Mouse (Mus musculus): ENCODE data around the gene Dnajc6. TPM values are rescaled to one million over a fixed set of nuclear protein-coding genes. Genes with fewer than 3 reads are reported as not detected.

Gene Dnajc6
- polyA plus RNA-seq, 1 experiment from 2014 or later: 22.0 TPM

- H3K9me3 ChIP-seq (replicated peaks; ENCODE audit: control insufficient read depth, low read length): no peaks in the 10 kb centered on the region
Observed at GRCm38 (mm10) chr4:101620206-101620605, 123.8 kb downstream of the Dnajc6 start.

GRCm38 (mm10) chr4:101621241-101621640 lies 124.8 kb downstream of the Dnajc6 start:
- H3K27ac ChIP-seq (ENCODE audit: low read depth, low read length): no peak overlapping the region
- no peak overlapping the region for H3K4me3 ChIP-seq (ENCODE audit: low read depth, low read length)
- H3K4me1 ChIP-seq (ENCODE audit: control insufficient read depth, insufficient read depth, low read length): no peaks in the 10 kb centered on the region
- WGBS: 91% methylated on average over 5 of the region's 5 CpGs
- H3K36me3 ChIP-seq (ENCODE audit: control insufficient read depth, insufficient read depth, low read length): peaks cover 8% of the 10 kb centered on the region; the same call in 1 of the 2 replicates
- DNase-seq (ENCODE audit: low spot score): no peak
- H3K9ac ChIP-seq (ENCODE audit: low read length): no peak overlapping the region
- ATAC-seq: no peak
- no peaks in the 10 kb centered on the region for H3K27me3 ChIP-seq (replicated peaks; ENCODE audit: control insufficient read depth, insufficient read depth, low read length)
- H3K9me3 ChIP-seq (replicated peaks; ENCODE audit: control insufficient read depth, low read length): no peaks in the 10 kb centered on the region
- H3K4me2 ChIP-seq (ENCODE audit: low read length): no peak overlapping the region

More at GRCm38 (mm10) chr4:101620206-101620605, 123.8 kb downstream of the Dnajc6 start:
- Histone ChIP-seq H3K36me3 (ENCODE audit: control insufficient read depth, insufficient read depth, low read length) (peaks cover 8% of the 10 kb centered on the region; the same call in 1 of the 2 replicates), H3K27ac (ENCODE audit: low read depth, low read length) (no peak overlapping the region), H3K4me2 (ENCODE audit: low read length) (no peak overlapping the region), H3K4me3 (ENCODE audit: low read depth, low read length) (no peak overlapping the region), H3K9ac (ENCODE audit: low read length) (no peak overlapping the region), H3K4me1 (ENCODE audit: control insufficient read depth, insufficient read depth, low read length) (no peaks in the 10 kb centered on the region), H3K27me3 (replicated peaks; ENCODE audit: control insufficient read depth, insufficient read depth, low read length) (no peaks in the 10 kb centered on the region)
- ATAC-seq (no peak), DNase-seq (ENCODE audit: low spot score) (no peak)
- 54% methylated on average over 2 of the region's 2 CpGs for WGBS

GRCm38 (mm10) chr4:101625278-101625677 lies 128.8 kb downstream of the Dnajc6 start:
- no peak for ATAC-seq
- no peak overlapping the region for H3K27ac ChIP-seq (ENCODE audit: low read depth, low read length)
- WGBS: 88% methylated on average over 5 of the region's 5 CpGs
- DNase-seq (ENCODE audit: low spot score): no peak
- no peaks in the 10 kb centered on the region for H3K4me1 ChIP-seq (ENCODE audit: control insufficient read depth, insufficient read depth, low read length)
- H3K27me3 ChIP-seq (replicated peaks; ENCODE audit: control insufficient read depth, insufficient read depth, low read length): no peaks in the 10 kb centered on the region
- 0 out of 2 replicates have a peak, but pooled peaks cover 5% of the 10 kb centered on the region for H3K36me3 ChIP-seq (ENCODE audit: control insufficient read depth, insufficient read depth, low read length)
- H3K9me3 ChIP-seq (replicated peaks; ENCODE audit: control insufficient read depth, low read length): no peaks in the 10 kb centered on the region
- H3K4me3 ChIP-seq (ENCODE audit: low read depth, low read length): no peak overlapping the region
- H3K4me2 ChIP-seq (ENCODE audit: low read length): no peak overlapping the region
- H3K9ac ChIP-seq (ENCODE audit: low read length): no peak overlapping the region

- no peak overlapping the region for H3K27ac ChIP-seq (ENCODE audit: low read depth, low read length)
- no peaks in the 10 kb centered on the region for H3K4me1 ChIP-seq (ENCODE audit: control insufficient read depth, insufficient read depth, low read length)
- H3K4me3 ChIP-seq (ENCODE audit: low read depth, low read length): no peak overlapping the region
- no peaks in the 10 kb centered on the region for H3K27me3 ChIP-seq (replicated peaks; ENCODE audit: control insufficient read depth, insufficient read depth, low read length)
- no peak overlapping the region for H3K9ac ChIP-seq (ENCODE audit: low read length)
- 72% methylated on average over 2 of the region's 2 CpGs for WGBS
- DNase-seq (ENCODE audit: low spot score) (no peak), ATAC-seq (no peak)
- H3K36me3 ChIP-seq (ENCODE audit: control insufficient read depth, insufficient read depth, low read length): peaks cover 4% of the 10 kb centered on the region; the same call in 1 of the 2 replicates
- no peaks in the 10 kb centered on the region for H3K9me3 ChIP-seq (replicated peaks; ENCODE audit: control insufficient read depth, low read length)
- no peak overlapping the region for H3K4me2 ChIP-seq (ENCODE audit: low read length)
Observed at GRCm38 (mm10) chr4:101635596-101635995, 139.1 kb downstream of the Dnajc6 start.

- no peak overlapping the region for H3K27ac ChIP-seq (ENCODE audit: low read depth, low read length)
- no peaks in the 10 kb centered on the region for H3K4me1 ChIP-seq (ENCODE audit: control insufficient read depth, insufficient read depth, low read length)
- H3K4me2 ChIP-seq (ENCODE audit: low read length): no peak overlapping the region
- DNase-seq (ENCODE audit: low spot score): no peak
- 90% methylated on average over 1 of the region's 1 CpGs for WGBS
- H3K27me3 ChIP-seq (replicated peaks; ENCODE audit: control insufficient read depth, insufficient read depth, low read length): no peaks in the 10 kb centered on the region
- peaks cover 4% of the 10 kb centered on the region; the same call in 1 of the 2 replicates for H3K36me3 ChIP-seq (ENCODE audit: control insufficient read depth, insufficient read depth, low read length)
- ATAC-seq: no peak
- H3K9me3 ChIP-seq (replicated peaks; ENCODE audit: control insufficient read depth, low read length): no peaks in the 10 kb centered on the region
- H3K4me3 ChIP-seq (ENCODE audit: low read depth, low read length): no peak overlapping the region
- no peak overlapping the region for H3K9ac ChIP-seq (ENCODE audit: low read length)
Observed at GRCm38 (mm10) chr4:101637472-101637871, 141.0 kb downstream of the Dnajc6 start.

GRCm38 (mm10) chr4:101640631-101641030 lies 144.2 kb downstream of the Dnajc6 start:
- Histone ChIP-seq H3K4me2 (ENCODE audit: low read length) (no peak overlapping the region), H3K27me3 (replicated peaks; ENCODE audit: control insufficient read depth, insufficient read depth, low read length) (no peaks in the 10 kb centered on the region), H3K36me3 (ENCODE audit: control insufficient read depth, insufficient read depth, low read length) (peaks cover 4% of the 10 kb centered on the region; the same call in 1 of the 2 replicates), H3K4me3 (ENCODE audit: low read depth, low read length) (no peak overlapping the region), H3K27ac (ENCODE audit: low read depth, low read length) (no peak overlapping the region), H3K9me3 (replicated peaks; ENCODE audit: control insufficient read depth, low read length) (no peaks in the 10 kb centered on the region), H3K4me1 (ENCODE audit: control insufficient read depth, insufficient read depth, low read length) (no peaks in the 10 kb centered on the region), H3K9ac (ENCODE audit: low read length) (no peak overlapping the region)
- DNase-seq (ENCODE audit: low spot score) (no peak), ATAC-seq (no peak)
- WGBS: 83% methylated on average over 5 of the region's 5 CpGs

GRCm38 (mm10) chr4:101642708-101643107 lies 146.3 kb downstream of the Dnajc6 start:
- DNase-seq (ENCODE audit: low spot score): no peak
- Histone ChIP-seq H3K4me3 (ENCODE audit: low read depth, low read length) (no peak overlapping the region), H3K4me1 (ENCODE audit: control insufficient read depth, insufficient read depth, low read length) (no peaks in the 10 kb centered on the region), H3K27me3 (replicated peaks; ENCODE audit: control insufficient read depth, insufficient read depth, low read length) (no peaks in the 10 kb centered on the region), H3K27ac (ENCODE audit: low read depth, low read length) (no peak overlapping the region), H3K36me3 (ENCODE audit: control insufficient read depth, insufficient read depth, low read length) (no peaks in the 10 kb centered on the region), H3K4me2 (ENCODE audit: low read length) (no peak overlapping the region), H3K9me3 (replicated peaks; ENCODE audit: control insufficient read depth, low read length) (no peaks in the 10 kb centered on the region), H3K9ac (ENCODE audit: low read length) (no peak overlapping the region)
- WGBS: 84% methylated on average over 6 of the region's 6 CpGs
- no peak for ATAC-seq

- Histone ChIP-seq H3K36me3 (ENCODE audit: control insufficient read depth, insufficient read depth, low read length) (no peaks in the 10 kb centered on the region), H3K9me3 (replicated peaks; ENCODE audit: control insufficient read depth, low read length) (no peaks in the 10 kb centered on the region), H3K27ac (ENCODE audit: low read depth, low read length) (no peak overlapping the region), H3K9ac (ENCODE audit: low read length) (no peak overlapping the region), H3K4me2 (ENCODE audit: low read length) (no peak overlapping the region), H3K4me3 (ENCODE audit: low read depth, low read length) (no peak overlapping the region), H3K4me1 (ENCODE audit: control insufficient read depth, insufficient read depth, low read length) (no peaks in the 10 kb centered on the region), H3K27me3 (replicated peaks; ENCODE audit: control insufficient read depth, insufficient read depth, low read length) (no peaks in the 10 kb centered on the region)
- ATAC-seq (no peak), DNase-seq (ENCODE audit: low spot score) (no peak)
- 87% methylated on average over 4 of the region's 4 CpGs for WGBS
Observed at GRCm38 (mm10) chr4:101643216-101643615, 146.8 kb downstream of the Dnajc6 start.

GRCm38 (mm10) chr4:101646857-101647195 lies 150.4 kb downstream of the Dnajc6 start:
- H3K36me3 ChIP-seq (ENCODE audit: control insufficient read depth, insufficient read depth, low read length): no peaks in the 10 kb centered on the region
- ATAC-seq (no peak), DNase-seq (ENCODE audit: low spot score) (no peak)
- H3K4me2 ChIP-seq (ENCODE audit: low read length): peak overlapping the region; percentile 57
- H3K27me3 ChIP-seq (replicated peaks; ENCODE audit: control insufficient read depth, insufficient read depth, low read length): no peaks in the 10 kb centered on the region
- H3K4me1 ChIP-seq (ENCODE audit: control insufficient read depth, insufficient read depth, low read length): peaks cover 10% of the 10 kb centered on the region
- 0% methylated on average over 8 of the region's 8 CpGs for WGBS
- no peaks in the 10 kb centered on the region for H3K9me3 ChIP-seq (replicated peaks; ENCODE audit: control insufficient read depth, low read length)
- peak overlapping the region; percentile 56 for H3K9ac ChIP-seq (ENCODE audit: low read length)
- H3K4me3 ChIP-seq (ENCODE audit: low read depth, low read length): peak overlapping the region; percentile 84
- no peak overlapping the region for H3K27ac ChIP-seq (ENCODE audit: low read depth, low read length)
